Mouse (Mus musculus): Measurements from ENCODE around the gene Gm3327.
"Not testable (repeated sequence)": the region's sequence is repeated elsewhere in the genome, so short reads cannot be mapped to it uniquely, and the experiment has no call there.

Gm3327 gene

GRCm38 (mm10) chr14:44123551-44123950, at the start of gene Gm3327:
TSS of gene Gm3327 (plus strand) at chr14:44123851.
- DNase-seq (ENCODE audit: low spot score in 2 of 2) = not testable (repeated sequence)

- DNase-seq (ENCODE audit: low spot score in 2 of 2) = not testable (repeated sequence)
Observed at GRCm38 (mm10) chr14:44077785-44078341, 45.8 kb upstream of the Gm3327 start.

- not testable (repeated sequence) for DNase-seq (ENCODE audit: low spot score in 2 of 2)
Observed at GRCm38 (mm10) chr14:44086588-44086987, 37.1 kb upstream of the Gm3327 start.

GRCm38 (mm10) chr14:44087535-44087934, 36.1 kb upstream of the Gm3327 start:
- not testable (repeated sequence) for DNase-seq (ENCODE audit: low spot score in 2 of 2)

- not testable (repeated sequence) for DNase-seq (ENCODE audit: low spot score in 2 of 2)
Observed at GRCm38 (mm10) chr14:44091524-44091923, 32.1 kb upstream of the Gm3327 start.

- DNase-seq (ENCODE audit: low spot score in 2 of 2) = not testable (repeated sequence)
Observed at GRCm38 (mm10) chr14:44094445-44094844, 29.2 kb upstream of the Gm3327 start.

- DNase-seq (ENCODE audit: low spot score in 2 of 2) = not testable (repeated sequence)
Observed at GRCm38 (mm10) chr14:44100030-44100429, 23.6 kb upstream of the Gm3327 start.

- DNase-seq (ENCODE audit: low spot score in 2 of 2) = not testable (repeated sequence)
Observed at GRCm38 (mm10) chr14:44102354-44102753, 21.3 kb upstream of the Gm3327 start, which contains the start of gene Ear2. TSS of gene Ear2 (plus strand) at chr14:44102654.

- no peak for DNase-seq (ENCODE audit: low spot score in 2 of 2)
Observed at GRCm38 (mm10) chr14:44110981-44111380, 12.7 kb upstream of the Gm3327 start.
